9 mouse cellular contexts compared by ENCODE assay signal in the genomic region with DNA sequence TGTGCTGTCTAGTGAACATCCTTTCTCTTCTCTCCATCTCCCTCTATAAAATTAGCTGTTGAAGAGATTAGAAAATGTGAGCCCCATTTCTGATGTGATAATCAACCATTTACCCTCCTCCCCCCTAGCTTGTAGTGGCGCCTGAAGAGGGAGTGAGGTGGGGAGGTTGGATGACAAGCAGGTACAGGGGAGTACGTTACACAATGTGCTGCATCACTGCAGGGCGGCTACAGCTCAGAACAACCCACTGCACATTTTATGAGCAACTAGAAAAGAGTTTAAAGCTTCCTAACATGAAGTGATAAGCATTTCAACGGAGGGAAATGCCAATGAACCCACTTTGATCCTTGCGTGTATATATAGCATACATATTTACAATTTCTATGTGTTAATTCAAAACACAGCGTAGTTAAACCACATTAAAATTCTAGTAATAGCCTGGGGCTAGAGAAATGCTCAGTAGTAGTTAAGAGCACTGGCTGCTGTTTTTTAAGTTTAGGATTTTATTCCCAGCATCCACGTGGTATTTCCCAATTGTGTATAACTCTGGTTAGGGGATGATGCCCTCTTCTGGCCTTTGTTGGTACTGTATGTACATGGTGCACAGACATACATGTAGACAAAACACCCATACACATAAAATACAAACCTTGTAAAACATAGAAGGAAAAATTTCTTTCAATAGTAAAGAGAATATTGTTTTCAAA. TPM values are rescaled to one million over a fixed set of nuclear protein-coding genes. Genes with fewer than 3 reads are reported as not detected.
DNase-seq lines count a peak whose midpoint lies in the region; ATAC-seq and TF ChIP-seq lines count a peak whose summit lies in the region.
"Had no signal": no experiment of that assay in that cellular context is flagged by ENCODE, and none has a peak within 500 bp of the region (broad histone marks: within the 10 kb centered on the region; RNA-seq: fewer than 3 reads in every experiment).

No protein-coding gene starts in this region.

- no peaks in the 10 kb centered on the region for H3K79me2 ChIP-seq in MEL (ENCODE audit: control insufficient read depth, insufficient read depth, low read length, poor library complexity)

- WGBS in intestine, postnatal 0 days = 76% methylated on average over 7 of the region's 7 CpGs
- WGBS in intestine, embryonic 16.5 days = 67% methylated on average over 7 of the region's 7 CpGs

- no peak overlapping the region for H3K4me3 ChIP-seq in intestine, postnatal 0 days (ENCODE audit: low read depth, low read length)
- no peak overlapping the region for H3K4me3 ChIP-seq in intestine, embryonic 16.5 days (ENCODE audit: low read length)
- H3K4me3 ChIP-seq in MEL (ENCODE audit: control insufficient read depth in 1 of 2, insufficient read depth in 1 of 2, low read depth in 2 of 2, low read length in 2 of 2) = no peak overlapping the region
- H3K4me3 ChIP-seq: embryonic facial prominence, embryonic 15.5 days had no signal

- H3K27ac ChIP-seq in intestine, postnatal 0 days (ENCODE audit: low read depth, low read length) = no peak overlapping the region
- no peak overlapping the region for H3K27ac ChIP-seq in intestine, embryonic 16.5 days (ENCODE audit: low read length)
- H3K27ac ChIP-seq in MEL (ENCODE audit: control insufficient read depth, low read depth, low read length) = no peak overlapping the region
- H3K27ac ChIP-seq: embryonic facial prominence, embryonic 15.5 days had no signal

- no peaks in the 10 kb centered on the region for H3K27me3 ChIP-seq in intestine, postnatal 0 days (replicated peaks; ENCODE audit: control insufficient read depth, insufficient read depth, low read length)
- H3K27me3 ChIP-seq in intestine, embryonic 16.5 days (replicated peaks; ENCODE audit: control insufficient read depth, insufficient read depth, low read length) = no peaks in the 10 kb centered on the region
- no peaks in the 10 kb centered on the region for H3K27me3 ChIP-seq in MEL (ENCODE audit: control insufficient read depth in 1 of 2, insufficient read depth in 2 of 2, low read length in 2 of 2)
- H3K27me3 ChIP-seq: embryonic facial prominence, embryonic 15.5 days had no signal

- TF ChIP-seq CTCF in intestine, postnatal 0 days (IDR thresholded peaks at IDR 0.05; ENCODE audit: low read depth) = peak; percentile 80
- TF ChIP-seq CTCF in MEL (IDR thresholded peaks at IDR 0.05 in 2 of 3, conservative IDR thresholded peaks at IDR 0.05 in 1 of 3; ENCODE audit: control insufficient read depth in 1 of 3, insufficient read depth in 1 of 3, low read depth in 2 of 3, low read length in 3 of 3, poor library complexity in 1 of 3, severe bottlenecking in 1 of 3) = peak in 2 of 3 experiments; percentile 54 to 64; a peak in 3 of 6 replicates

- intact Hi-C loops in left cerebral cortex, postnatal 14 days (cut with DNase I) = loop anchor here (1.0 to 5.0 kb wide), 2 partner anchors 291 to 439 kb away; no protein-coding TSS in a partner anchor

- H3K9ac ChIP-seq in intestine, postnatal 0 days (ENCODE audit: low read depth, low read length) = no peak overlapping the region
- no peak overlapping the region for H3K9ac ChIP-seq in intestine, embryonic 16.5 days (ENCODE audit: low read depth, low read length)
- H3K9ac ChIP-seq in MEL (ENCODE audit: control insufficient read depth, low read depth, low read length, poor library complexity, severe bottlenecking) = no peak overlapping the region
- H3K9ac ChIP-seq: embryonic facial prominence, embryonic 15.5 days had no signal

- ATAC-seq in intestine, postnatal 0 days = no peak
- ATAC-seq in intestine, embryonic 16.5 days = no peak
- ATAC-seq in megakaryocyte, adult 5-6 weeks (ENCODE audit: poor library complexity, severe bottlenecking) = no peak

- no peak for TF ChIP-seq POLR2A in MEL (IDR thresholded peaks at IDR 0.05; ENCODE audit: control insufficient read depth in 1 of 2, insufficient read depth in 1 of 2, low read depth in 1 of 2, low read length in 2 of 2, poor library complexity in 1 of 2)

- no peaks in the 10 kb centered on the region for H3K4me1 ChIP-seq in intestine, postnatal 0 days (replicated peaks; ENCODE audit: control insufficient read depth, insufficient read depth, low read length)
- H3K4me1 ChIP-seq in intestine, embryonic 16.5 days (ENCODE audit: control insufficient read depth, insufficient read depth, low read length) = no peaks in the 10 kb centered on the region
- H3K4me1 ChIP-seq in MEL (ENCODE audit: control insufficient read depth in 1 of 2, insufficient read depth in 2 of 2, low read length in 2 of 2) = no peaks in the 10 kb centered on the region

- no peak overlapping the region for H3K4me2 ChIP-seq in intestine, postnatal 0 days (replicated peaks; ENCODE audit: low read depth)
- no peak overlapping the region for H3K4me2 ChIP-seq in intestine, embryonic 16.5 days (ENCODE audit: low read depth, low read length)
- H3K4me2 ChIP-seq: embryonic facial prominence, embryonic 15.5 days had no signal

- DNase-seq in MEL (ENCODE audit: low read depth, low spot score) = peak; percentile 49
- peak; percentile 81 to 89 for DNase-seq in cerebellum, postnatal 14 days
- DNase-seq in heart, postnatal 4 days = peak; percentile 78
- peak; percentile 82 to 87 for DNase-seq in left cerebral cortex, postnatal 14 days (ENCODE audit: low spot score in 2 of 2)
- DNase-seq in naive thymus-derived CD4-positive, alpha-beta T cell, adult 2 months (ENCODE audit: low read depth) = peak; percentile 21

- TF ChIP-seq EP300 in MEL (IDR thresholded peaks at IDR 0.05; ENCODE audit: low read depth in 1 of 2, low read length in 2 of 2) = no peak

- no peaks in the 10 kb centered on the region for H3K9me3 ChIP-seq in intestine, postnatal 0 days (ENCODE audit: control insufficient read depth)
- no peaks in the 10 kb centered on the region for H3K9me3 ChIP-seq in intestine, embryonic 16.5 days (ENCODE audit: control insufficient read depth, low read length)
- no peaks in the 10 kb centered on the region for H3K9me3 ChIP-seq in MEL (replicated peaks; ENCODE audit: insufficient read depth, low read length)
- H3K9me3 ChIP-seq: embryonic facial prominence, embryonic 15.5 days had no signal

- H3K36me3 ChIP-seq in intestine, postnatal 0 days (ENCODE audit: control insufficient read depth, insufficient read depth) = no peaks in the 10 kb centered on the region
- no peaks in the 10 kb centered on the region for H3K36me3 ChIP-seq in intestine, embryonic 16.5 days (ENCODE audit: control insufficient read depth, insufficient read depth, low read length)
- H3K36me3 ChIP-seq in MEL (ENCODE audit: control insufficient read depth in 1 of 2, insufficient read depth in 2 of 2, low read length in 2 of 2) = no peaks in the 10 kb centered on the region
- H3K36me3 ChIP-seq: embryonic facial prominence, embryonic 15.5 days had no signal

- peak; percentile 73 for TF ChIP-seq RAD21 in MEL (IDR thresholded peaks at IDR 0.05; ENCODE audit: low read depth, low read length)

TF ChIP-seq in MEL, 35 proteins besides CTCF, POLR2A, EP300 and RAD21:
- TF ChIP-seq ZC3H11A (IDR thresholded peaks at IDR 0.05; ENCODE audit: low read depth, low read length) (peak; percentile 68), GATA1 (IDR thresholded peaks at IDR 0.05; ENCODE audit: low read depth, low read length) (no peak), MYC (IDR thresholded peaks at IDR 0.05; ENCODE audit: low read depth, low read length) (peak; percentile 60; the same call in 1 of the 2 replicates), JUND (IDR thresholded peaks at IDR 0.05; ENCODE audit: low read depth, low read length) (no peak), MEF2A (IDR thresholded peaks at IDR 0.05; ENCODE audit: extremely low read depth, insufficient replicate concordance, low read depth, low read length, poor library complexity, severe bottlenecking) (no peak), SMC3 (IDR thresholded peaks at IDR 0.05; ENCODE audit: low read depth, low read length) (peak; percentile 72), TAL1 (IDR thresholded peaks at IDR 0.05; ENCODE audit: low read length) (no peak), POLR2AphosphoS2 (IDR thresholded peaks at IDR 0.05; ENCODE audit: low read length) (no peak)

RNA-seq across cellular contexts. Expression of gene 1500015O10Rik, which starts 7.6 kb away (rescaled TPM):
- polyA plus RNA-seq in intestine, postnatal 0 days (2015; fragmentation: Nextera tagmentation; extraction: Ambion mirVana) = 4.3 and 4.4 TPM in 2 replicates
- polyA plus RNA-seq in intestine, embryonic 16.5 days (2015; fragmentation: Nextera tagmentation; extraction: Ambion mirVana) = 2.9 and 3.2 TPM in 2 replicates
- total RNA-seq in MEL (2012; rRNA removed) = not detected in 2 replicates
- polyA plus RNA-seq in MEL (2012; ENCODE audit: insufficient read depth in 1 of 2, insufficient read length in 2 of 2, low read depth in 1 of 2, low replicate concordance in 2 of 2, missing spikeins in 1 of 2) = under 1 TPM in 1 of 2 experiments, not detected in 1; 0.08 TPM
- 1 to 10 TPM; 4.9 to 5.4 TPM for total RNA-seq in heart, postnatal 4 days (2021)
- total RNA-seq in left cerebral cortex, postnatal 14 days (2021) = 1 to 10 TPM; 5.0 to 5.5 TPM
- total RNA-seq in megakaryocyte, adult 5-6 weeks (2015) = not detected in 2 replicates
- total RNA-seq in megakaryocyte, adult 5-6 weeks (2017) = not detected in 2 replicates

Comparison
In these comparisons a context has a peak if more than half of its experiments do, and no peak if none do; other contexts are left out.
1. DNase-seq: peak in every context shown above with its lines; median percentile 85 in cerebellum, postnatal 14 days; 84 in left cerebral cortex, postnatal 14 days; 78 in heart, postnatal 4 days; 49 in MEL; 21 in naive thymus-derived CD4-positive, alpha-beta T cell, adult 2 months.